8 mouse cellular contexts compared by ENCODE assay signal in genomic region chr1:93801741-93802238, GRCm38 (mm10). TPM values are rescaled to one million over a fixed set of nuclear protein-coding genes. Genes with fewer than 3 reads are reported as not detected.
DNase-seq lines count a peak whose midpoint lies in the region; ATAC-seq lines count a peak whose summit lies in the region.

Gene Dtymk, minus strand, starts transcription at chr1:93801934.

- peak; percentile 95 to 97 for DNase-seq in adrenal gland, adult (ENCODE audit: inconsistent age in 2 of 2, low spot score in 1 of 2)
- peak; percentile 97 for DNase-seq in embryo, embryonic 10.5 days (ENCODE audit: low spot score)
- peak; percentile 92 for DNase-seq in gastrocnemius, postnatal 25 days
- DNase-seq in intestine, embryonic 14.5 days (ENCODE audit: low spot score) = peak; percentile 92
- DNase-seq in left cerebral cortex, postnatal 14 days (ENCODE audit: low spot score in 2 of 2) = peak; percentile 94
- DNase-seq in mesoderm, embryonic 11.5 days (ENCODE audit: low read depth, low spot score) = peak; percentile 96
- peak; percentile 89 to 94 for DNase-seq in right cerebral cortex, postnatal 36 days (ENCODE audit: low spot score in 2 of 2)
- DNase-seq in yolk sac, embryonic 10.5 days (ENCODE audit: low spot score) = peak; percentile 94

- peak within 1 kb of the TSS; percentile 63 for H3K4me3 ChIP-seq in intestine, embryonic 14.5 days (ENCODE audit: low read depth, low read length)

- ATAC-seq in intestine, embryonic 14.5 days (replicated peaks; ENCODE audit: low FRiP score, low TSS enrichment, low read depth) = peak; percentile 63

- no peaks in the 10 kb centered on the region for H3K9me3 ChIP-seq in intestine, embryonic 14.5 days (ENCODE audit: control insufficient read depth, low read length)

- peak within 1 kb of the TSS; percentile 72 for H3K9ac ChIP-seq in intestine, embryonic 14.5 days (ENCODE audit: low read length)

- peak within 1 kb of the TSS; percentile 94 for H3K4me2 ChIP-seq in intestine, embryonic 14.5 days (ENCODE audit: low read length)

- peaks cover 18% of the 10 kb centered on the region for H3K4me1 ChIP-seq in intestine, embryonic 14.5 days (replicated peaks; ENCODE audit: control insufficient read depth, insufficient read depth, low read length)

- intact Hi-C loops in left cerebral cortex, postnatal 14 days (cut with DNase I) = loop anchor here (5.0 kb wide), 2 partner anchors 44 to 164 kb away; no protein-coding TSS in a partner anchor

- H3K27me3 ChIP-seq in intestine, embryonic 14.5 days (replicated peaks; ENCODE audit: control insufficient read depth, insufficient read depth, low read length) = no peaks in the 10 kb centered on the region

- H3K36me3 ChIP-seq in intestine, embryonic 14.5 days (ENCODE audit: control insufficient read depth, insufficient read depth, low read length) = peaks cover 47% of the 10 kb centered on the region

- H3K27ac ChIP-seq in intestine, embryonic 14.5 days (ENCODE audit: low read depth) = peak within 1 kb of the TSS; percentile 84

- under 1% methylated on average over 42 of the region's 42 CpGs for WGBS in intestine, embryonic 14.5 days

RNA-seq across cellular contexts. Expression of gene Dtymk, which starts in this region (rescaled TPM):
- 10 to 100 TPM; 15.7 to 16.4 TPM for total RNA-seq in gastrocnemius, postnatal 25 days (2021)
- 272 and 288 TPM in 2 replicates for polyA plus RNA-seq in intestine, embryonic 14.5 days (2014; fragmentation: Nextera tagmentation; extraction: Ambion mirVana)
- 10 to 100 TPM; 58.6 to 61.5 TPM for total RNA-seq in left cerebral cortex, postnatal 14 days (2021)

Comparison
In these comparisons a context has a peak if more than half of its experiments do, and no peak if none do; other contexts are left out.
1. Peak in every context shown above with its lines: DNase-seq, ATAC-seq, H3K4me3 ChIP-seq and H3K27ac ChIP-seq.